Mouse (Mus musculus) intestine, embryonic 14.5 days (tissue): Measurements from ENCODE around the gene Dbr1. TPM values are rescaled to one million over a fixed set of nuclear protein-coding genes. Genes with fewer than 3 reads are reported as not detected.
A peak's percentile ranks its signal among the peaks of the same experiment; 100 is the strongest.

Source experiments
- ATAC-seq: fragments of 200-750 bp; cut with Nextera tagmentation; replicated peaks from 2 replicates; pipeline ENCODE4 v1.8.0; 2017; ENCODE audit warnings: low read depth, moderate number of reproducible peaks, moderate TSS enrichment, moderate library complexity; ENCODE audit not compliant: low FRiP score, low TSS enrichment
- DNase-seq: peaks from one replicate; pipeline ENCODE4 v3.0.0-alpha.2; 2018; ENCODE audit warnings: low spot score
- H3K27ac ChIP-seq: fragments of 300-500 bp; sonication (generic); 2 replicates; pipeline ENCODE4 v1.5.1; 2014; ENCODE audit warnings: low read depth, mild to moderate bottlenecking, control low read depth
- H3K27me3 ChIP-seq: fragments of 300-500 bp; sonication (generic); replicated peaks from 2 replicates; pipeline ENCODE4 v1.6.1; 2014; ENCODE audit warnings: low read length, control low read depth; ENCODE audit not compliant: control insufficient read depth, insufficient read depth
- H3K36me3 ChIP-seq: fragments of 300-500 bp; sonication (generic); 2 replicates; pipeline ENCODE4 v1.6.1; 2014; ENCODE audit warnings: low read length, control low read depth; ENCODE audit not compliant: control insufficient read depth, insufficient read depth
- H3K4me1 ChIP-seq: fragments of 300-500 bp; sonication (generic); replicated peaks from 2 replicates; pipeline ENCODE4 v1.6.1; 2014; ENCODE audit warnings: low read length, control low read depth, mixed read lengths; ENCODE audit not compliant: control insufficient read depth, insufficient read depth
- H3K4me2 ChIP-seq: fragments of 300-500 bp; sonication (generic); 2 replicates; pipeline ENCODE4 v1.6.1; 2014; ENCODE audit warnings: low read length
- H3K4me3 ChIP-seq: fragments of 300-500 bp; sonication (generic); 2 replicates; pipeline ENCODE4 v1.5.1; 2014; ENCODE audit warnings: low read depth, low read length, control low read depth, mixed read lengths
- H3K9ac ChIP-seq: fragments of 300-500 bp; sonication (generic); 2 replicates; pipeline ENCODE4 v1.6.1; 2014; ENCODE audit warnings: mild to moderate bottlenecking, low read length
- H3K9me3 ChIP-seq: fragments of 300-500 bp; sonication (generic); 2 replicates; pipeline ENCODE4 v1.6.1; 2016; ENCODE audit warnings: low read length, control low read depth; ENCODE audit not compliant: control insufficient read depth
- WGBS: fragments of 180-500 bp; shearing (Covaris S2); extraction: QIAGEN DNeasy Blood & Tissue Kit; methylation state at CpG from one replicate; pipeline ENCODE4 v1.1.7; 2014; 5-methylcytosine and 5-hydroxymethylcytosine counted together
- polyA plus RNA-seq: library from polyadenylated mRNA; unstranded; fragments of >200 nt; fragmentation: Nextera tagmentation; extraction: Ambion mirVana; gene quantifications from 2 replicates; pipeline ENCODE4 v1.2.1, GENCODE M21; 2014

Dbr1 gene
- polyA plus RNA-seq: 27.8 TPM in 2 replicates

GRCm38 (mm10) chr9:99575677-99576480 lies at the start of gene Dbr1:
TSS of gene Dbr1 (plus strand) at chr9:99575799.
- WGBS: under 1% methylated on average over 57 of the region's 57 CpGs
- peak; percentile 94 for ATAC-seq
- Histone ChIP-seq H3K27ac (peak within 1 kb of the TSS; percentile 83; the same call in 1 of the 2 replicates), H3K9me3 (no peaks in the 10 kb centered on the region), H3K4me3 (peak within 1 kb of the TSS; percentile 96), H3K4me1 (peaks cover 6% of the 10 kb centered on the region; the same call in 1 of the 2 replicates), H3K9ac (peak within 1 kb of the TSS; percentile 86), H3K36me3 (peaks cover 9% of the 10 kb centered on the region), H3K27me3 (no peaks in the 10 kb centered on the region), H3K4me2 (peak within 1 kb of the TSS; percentile 79)
- DNase-seq: peak; percentile 96

GRCm38 (mm10) chr9:99531865-99532264 lies 43.7 kb upstream of the Dbr1 start:
- H3K9ac ChIP-seq: no peak overlapping the region
- H3K36me3 ChIP-seq: peaks cover 81% of the 10 kb centered on the region
- no peak overlapping the region for H3K27ac ChIP-seq
- H3K27me3 ChIP-seq: no peaks in the 10 kb centered on the region
- ATAC-seq (no peak), DNase-seq (no peak)
- H3K4me2 ChIP-seq: no peak overlapping the region
- no peaks in the 10 kb centered on the region for H3K4me1 ChIP-seq
- no peak overlapping the region for H3K4me3 ChIP-seq
- H3K9me3 ChIP-seq: no peaks in the 10 kb centered on the region
- WGBS: 96% methylated on average over 1 of the region's 1 CpGs

DNA sequence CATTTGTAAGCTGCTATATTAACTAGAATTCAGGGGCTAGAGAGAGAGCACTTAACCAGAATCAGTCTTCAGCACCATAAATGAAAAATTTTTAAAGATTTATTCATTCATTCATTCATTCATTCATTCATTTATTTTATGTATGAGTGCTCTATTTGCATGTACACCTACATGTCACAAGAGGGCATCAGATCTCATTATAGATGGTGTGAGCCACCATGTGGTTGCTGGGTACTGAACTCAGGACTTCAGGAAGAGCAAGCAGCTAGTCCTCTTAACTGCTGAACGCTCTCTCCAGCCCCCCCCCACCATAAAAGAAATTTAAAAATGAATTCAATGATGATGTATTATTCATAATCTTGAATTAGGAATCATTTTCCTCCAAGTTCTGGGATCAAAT lies 29.3 kb upstream of the Dbr1 start:
- H3K9ac ChIP-seq: no peak overlapping the region

DNA sequence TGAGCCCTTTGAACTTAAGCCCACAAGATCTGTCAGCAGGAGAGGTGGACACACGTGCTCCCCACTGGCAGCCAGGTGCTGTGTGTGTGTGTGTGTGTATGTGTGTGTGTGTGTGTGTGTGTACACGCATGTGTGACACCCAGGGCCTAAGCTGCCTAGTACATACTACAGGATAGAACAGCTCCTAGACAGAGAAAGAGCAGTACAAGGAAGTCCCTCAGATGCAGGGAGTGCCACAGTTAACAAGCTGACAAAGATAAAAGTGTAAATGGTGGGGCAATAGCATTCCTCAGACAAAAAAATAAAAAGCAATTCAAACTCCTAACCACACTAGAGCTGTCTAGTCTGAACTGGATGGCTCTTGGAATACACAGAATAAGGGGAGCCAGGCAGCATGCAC lies 23.5 kb upstream of the Dbr1 start:
- Histone ChIP-seq H3K27me3 (no peaks in the 10 kb centered on the region), H3K27ac (no peak overlapping the region), H3K4me3 (no peak overlapping the region), H3K4me1 (no peaks in the 10 kb centered on the region), H3K4me2 (no peak overlapping the region), H3K9ac (no peak overlapping the region), H3K9me3 (no peaks in the 10 kb centered on the region), H3K36me3 (peaks cover 2% of the 10 kb centered on the region; the same call in 1 of the 2 replicates)
- WGBS: 62% methylated on average over 2 of the region's 2 CpGs
- ATAC-seq (no peak), DNase-seq (no peak)

More for the DNA sequence above, 29.3 kb upstream of the Dbr1 start:
- no peak overlapping the region for H3K27ac ChIP-seq
- no peak for DNase-seq
- WGBS: 97% methylated on average over 1 of the region's 1 CpGs
- H3K27me3 ChIP-seq: no peaks in the 10 kb centered on the region
- H3K36me3 ChIP-seq: peaks cover 2% of the 10 kb centered on the region; the same call in 1 of the 2 replicates
- no peaks in the 10 kb centered on the region for H3K4me1 ChIP-seq
- H3K4me3 ChIP-seq: no peak overlapping the region
- H3K4me2 ChIP-seq: no peak overlapping the region
- H3K9me3 ChIP-seq: no peaks in the 10 kb centered on the region
- no peak for ATAC-seq

- no peak for ATAC-seq
- Histone ChIP-seq H3K27ac (no peak overlapping the region), H3K36me3 (peaks cover 2% of the 10 kb centered on the region; the same call in 1 of the 2 replicates), H3K27me3 (no peaks in the 10 kb centered on the region), H3K4me1 (no peaks in the 10 kb centered on the region), H3K9me3 (no peaks in the 10 kb centered on the region), H3K4me3 (no peak overlapping the region), H3K4me2 (no peak overlapping the region), H3K9ac (no peak overlapping the region)
- no peak for DNase-seq
- 88% methylated on average over 2 of the region's 2 CpGs for WGBS
These were observed 22.6 kb upstream of the Dbr1 start for GRCm38 (mm10) chr9:99553049-99553448.

DNA sequence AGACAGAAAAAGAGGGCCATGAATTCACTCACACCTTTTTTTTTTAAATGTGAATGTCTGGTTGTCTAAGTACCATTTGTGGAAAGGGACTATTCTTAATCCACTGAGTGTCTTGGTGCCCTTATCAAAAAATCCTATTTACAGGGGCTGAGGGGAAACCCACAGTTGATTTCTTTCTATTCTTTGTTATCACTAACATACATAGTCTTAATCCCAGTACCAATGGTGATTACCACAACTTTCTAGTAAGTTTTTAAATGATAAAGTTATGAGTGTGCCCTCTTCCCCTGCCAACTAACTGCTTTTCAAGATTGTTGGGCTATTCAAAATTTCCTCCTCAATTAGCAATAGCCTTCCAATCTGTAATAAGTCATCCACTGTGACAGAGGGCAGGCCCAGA lies 21.5 kb upstream of the Dbr1 start:
- Histone ChIP-seq H3K36me3 (peaks cover 2% of the 10 kb centered on the region; the same call in 1 of the 2 replicates), H3K9ac (no peak overlapping the region), H3K27ac (no peak overlapping the region), H3K4me2 (no peak overlapping the region), H3K27me3 (no peaks in the 10 kb centered on the region), H3K9me3 (no peaks in the 10 kb centered on the region), H3K4me1 (no peaks in the 10 kb centered on the region), H3K4me3 (no peak overlapping the region)
- DNase-seq (no peak), ATAC-seq (no peak)

- no peak overlapping the region for H3K4me3 ChIP-seq
- H3K4me2 ChIP-seq: no peak overlapping the region
- no peak overlapping the region for H3K27ac ChIP-seq
- H3K9me3 ChIP-seq: no peaks in the 10 kb centered on the region
- DNase-seq (no peak), ATAC-seq (no peak)
- peaks cover 2% of the 10 kb centered on the region; the same call in 1 of the 2 replicates for H3K36me3 ChIP-seq
- 74% methylated on average over 3 of the region's 3 CpGs for WGBS
- H3K4me1 ChIP-seq: no peaks in the 10 kb centered on the region
- H3K9ac ChIP-seq: no peak overlapping the region
- no peaks in the 10 kb centered on the region for H3K27me3 ChIP-seq
These were observed 20.3 kb upstream of the Dbr1 start for GRCm38 (mm10) chr9:99555253-99555652.

- no peak overlapping the region for H3K4me3 ChIP-seq
- ATAC-seq: no peak
- H3K27ac ChIP-seq: no peak overlapping the region
- no peak overlapping the region for H3K4me2 ChIP-seq
- H3K9me3 ChIP-seq: no peaks in the 10 kb centered on the region
- H3K9ac ChIP-seq: no peak overlapping the region
- H3K27me3 ChIP-seq: no peaks in the 10 kb centered on the region
- 78% methylated on average over 8 of the region's 8 CpGs for WGBS
- no peak for DNase-seq
- no peaks in the 10 kb centered on the region for H3K4me1 ChIP-seq
- H3K36me3 ChIP-seq: no peaks in the 10 kb centered on the region
These were observed 17.9 kb upstream of the Dbr1 start for GRCm38 (mm10) chr9:99557580-99558300.
